Mouse (Mus musculus) midbrain, embryonic 15.5 days (tissue): ENCODE measurements at regions not wholly inside any gene's neighbourhood (a gene's known extent, or its start where the extent isn't known, plus 50 kb on each side); places are given as distances from the start of the nearest gene placed in this dataset.

Experiments
- ATAC-seq: fragments of 200-750 bp; cut with Nextera tagmentation; replicated peaks from 2 replicates; pipeline ENCODE4 v1.8.0; 2017; ENCODE audit warnings: moderate TSS enrichment
- H3K27ac ChIP-seq: fragments of 300-500 bp; sonication (generic); 2 replicates; pipeline ENCODE4 v1.5.1; 2015; ENCODE audit warnings: mild to moderate bottlenecking, inconsistent platforms
- H3K27me3 ChIP-seq: fragments of 300-500 bp; sonication (generic); replicated peaks from 2 replicates; pipeline ENCODE4 v1.6.1; 2015; ENCODE audit warnings: inconsistent platforms
- H3K36me3 ChIP-seq: fragments of 300-500 bp; sonication (generic); replicated peaks from 2 replicates; pipeline ENCODE4 v1.6.1; 2015; ENCODE audit warnings: inconsistent platforms
- H3K4me1 ChIP-seq: fragments of 300-500 bp; sonication (generic); 2 replicates; pipeline ENCODE4 v1.6.1; 2015; ENCODE audit warnings: inconsistent platforms
- H3K4me2 ChIP-seq: fragments of 300-500 bp; sonication (generic); 2 replicates; pipeline ENCODE4 v1.6.1; 2015; ENCODE audit warnings: inconsistent platforms, mild to moderate bottlenecking, moderate library complexity
- H3K4me3 ChIP-seq: fragments of 300-500 bp; sonication (generic); 2 replicates; pipeline ENCODE4 v1.5.1; 2015; ENCODE audit warnings: mild to moderate bottlenecking, inconsistent platforms
- H3K9ac ChIP-seq: fragments of 300-500 bp; sonication (generic); 2 replicates; pipeline ENCODE4 v1.6.1; 2015; ENCODE audit warnings: mild to moderate bottlenecking, inconsistent platforms
- H3K9me3 ChIP-seq: fragments of 300-500 bp; sonication (generic); 2 replicates; pipeline ENCODE4 v1.6.1; 2016; ENCODE audit warnings: inconsistent platforms
- WGBS: fragments of 180-500 bp; shearing (Covaris S2); methylation state at CpG from one replicate; pipeline ENCODE4 v1.1.7; 2015; ENCODE audit warnings: mixed read lengths; 5-methylcytosine and 5-hydroxymethylcytosine counted together

GRCm38 (mm10) chr3:115655020-115655419, 59.9 kb downstream of the S1pr1 start:
- no peak overlapping the region for H3K4me2 ChIP-seq
- no peaks in the 10 kb centered on the region for H3K9me3 ChIP-seq
- no peaks in the 10 kb centered on the region for H3K27me3 ChIP-seq
- no peaks in the 10 kb centered on the region for H3K36me3 ChIP-seq
- H3K4me1 ChIP-seq, result no peaks in the 10 kb centered on the region
- H3K9ac ChIP-seq, result no peak overlapping the region
- no peak overlapping the region for H3K4me3 ChIP-seq
- ATAC-seq, result no peak
- no peak overlapping the region for H3K27ac ChIP-seq

GRCm38 (mm10) chr3:115652236-115652635, 62.6 kb downstream of the S1pr1 start:
- H3K9ac ChIP-seq, result no peak overlapping the region
- no peaks in the 10 kb centered on the region for H3K4me1 ChIP-seq
- H3K36me3 ChIP-seq, result no peaks in the 10 kb centered on the region
- H3K27ac ChIP-seq, result no peak overlapping the region
- WGBS, result 85% methylated on average over 5 of the region's 5 CpGs
- no peak overlapping the region for H3K4me3 ChIP-seq
- H3K9me3 ChIP-seq, result no peaks in the 10 kb centered on the region
- ATAC-seq, result no peak
- H3K27me3 ChIP-seq, result no peaks in the 10 kb centered on the region
- no peak overlapping the region for H3K4me2 ChIP-seq

- no peaks in the 10 kb centered on the region for H3K9me3 ChIP-seq
- H3K4me2 ChIP-seq, result no peak overlapping the region
- no peak for ATAC-seq
- no peaks in the 10 kb centered on the region for H3K36me3 ChIP-seq
- H3K4me3 ChIP-seq, result no peak overlapping the region
- H3K27ac ChIP-seq, result no peak overlapping the region
- H3K4me1 ChIP-seq, result no peaks in the 10 kb centered on the region
- no peak overlapping the region for H3K9ac ChIP-seq
- WGBS, result 64% methylated on average over 3 of the region's 3 CpGs
- H3K27me3 ChIP-seq, result no peaks in the 10 kb centered on the region
These were observed 65.3 kb downstream of the S1pr1 start for GRCm38 (mm10) chr3:115649338-115650117.

GRCm38 (mm10) chr3:115646993-115647392, 67.9 kb downstream of the S1pr1 start:
- H3K27ac ChIP-seq, result no peak overlapping the region
- peaks cover 2% of the 10 kb centered on the region for H3K4me1 ChIP-seq
- H3K27me3 ChIP-seq, result no peaks in the 10 kb centered on the region
- H3K4me2 ChIP-seq, result no peak overlapping the region
- H3K9ac ChIP-seq, result no peak overlapping the region
- WGBS, result 77% methylated on average over 7 of the region's 7 CpGs
- no peak for ATAC-seq
- H3K36me3 ChIP-seq, result no peaks in the 10 kb centered on the region
- no peaks in the 10 kb centered on the region for H3K9me3 ChIP-seq
- no peak overlapping the region for H3K4me3 ChIP-seq

GRCm38 (mm10) chr3:115644307-115644706, 70.6 kb downstream of the S1pr1 start:
- Histone ChIP-seq H3K36me3 (no peaks in the 10 kb centered on the region), H3K4me3 (no peak overlapping the region), H3K27me3 (no peaks in the 10 kb centered on the region), H3K4me2 (no peak overlapping the region), H3K27ac (no peak overlapping the region), H3K9me3 (no peaks in the 10 kb centered on the region), H3K4me1 (peaks cover 8% of the 10 kb centered on the region), H3K9ac (no peak overlapping the region)
- ATAC-seq, result no peak
- WGBS, result 88% methylated on average over 5 of the region's 5 CpGs

- Histone ChIP-seq H3K27ac (0 out of 2 replicates have a peak overlapping the region, but pooled peaks have one; percentile 16), H3K9ac (0 out of 2 replicates have a peak overlapping the region, but pooled peaks have one; percentile 29), H3K4me2 (peak overlapping the region; percentile 53), H3K4me1 (peaks cover 8% of the 10 kb centered on the region), H3K27me3 (no peaks in the 10 kb centered on the region), H3K4me3 (peak overlapping the region; percentile 45), H3K9me3 (no peaks in the 10 kb centered on the region), H3K36me3 (no peaks in the 10 kb centered on the region)
- ATAC-seq, result peak; percentile 32
- WGBS, result 5% methylated on average over 11 of the region's 11 CpGs
These were observed 72.0 kb downstream of the S1pr1 start for GRCm38 (mm10) chr3:115642846-115643260.

GRCm38 (mm10) chr3:115642001-115642845, 72.6 kb downstream of the S1pr1 start:
- H3K27me3 ChIP-seq, result no peaks in the 10 kb centered on the region
- 6% methylated on average over 26 of the region's 26 CpGs for WGBS
- H3K36me3 ChIP-seq, result no peaks in the 10 kb centered on the region
- peak overlapping the region; percentile 53 for H3K4me2 ChIP-seq
- H3K4me3 ChIP-seq, result peak overlapping the region; percentile 45
- peak overlapping the region; percentile 16 for H3K27ac ChIP-seq
- no peaks in the 10 kb centered on the region for H3K9me3 ChIP-seq
- ATAC-seq, result peak; percentile 92
- H3K4me1 ChIP-seq, result peaks cover 8% of the 10 kb centered on the region
- H3K9ac ChIP-seq, result peak overlapping the region; percentile 29

GRCm38 (mm10) chr3:115641411-115641810, 73.5 kb downstream of the S1pr1 start:
- no peaks in the 10 kb centered on the region for H3K36me3 ChIP-seq
- peaks cover 8% of the 10 kb centered on the region for H3K4me1 ChIP-seq
- H3K4me3 ChIP-seq, result no peak overlapping the region
- H3K9me3 ChIP-seq, result no peaks in the 10 kb centered on the region
- peak overlapping the region; percentile 53; the same call in 1 of the 2 replicates for H3K4me2 ChIP-seq
- no peak for ATAC-seq
- 53% methylated on average over 6 of the region's 6 CpGs for WGBS
- no peaks in the 10 kb centered on the region for H3K27me3 ChIP-seq
- no peak overlapping the region for H3K9ac ChIP-seq
- H3K27ac ChIP-seq, result no peak overlapping the region

- no peaks in the 10 kb centered on the region for H3K9me3 ChIP-seq
- H3K36me3 ChIP-seq, result no peaks in the 10 kb centered on the region
- no peak overlapping the region for H3K4me3 ChIP-seq
- no peak overlapping the region for H3K27ac ChIP-seq
- 92% methylated on average over 4 of the region's 4 CpGs for WGBS
- no peaks in the 10 kb centered on the region for H3K27me3 ChIP-seq
- H3K9ac ChIP-seq, result no peak overlapping the region
- H3K4me2 ChIP-seq, result no peak overlapping the region
- no peak for ATAC-seq
- peaks cover 12% of the 10 kb centered on the region for H3K4me1 ChIP-seq
These were observed 79.4 kb downstream of the S1pr1 start for GRCm38 (mm10) chr3:115635487-115635886.

- Histone ChIP-seq H3K27me3 (no peaks in the 10 kb centered on the region), H3K27ac (no peak overlapping the region), H3K4me3 (no peak overlapping the region), H3K9ac (no peak overlapping the region), H3K4me1 (peaks cover 12% of the 10 kb centered on the region), H3K9me3 (no peaks in the 10 kb centered on the region), H3K4me2 (no peak overlapping the region), H3K36me3 (no peaks in the 10 kb centered on the region)
- no peak for ATAC-seq
- 96% methylated on average over 5 of the region's 5 CpGs for WGBS
These were observed 79.8 kb downstream of the S1pr1 start for GRCm38 (mm10) chr3:115635081-115635480.

- Histone ChIP-seq H3K4me3 (no peak overlapping the region), H3K36me3 (no peaks in the 10 kb centered on the region), H3K4me2 (no peak overlapping the region), H3K9me3 (no peaks in the 10 kb centered on the region), H3K27me3 (no peaks in the 10 kb centered on the region), H3K4me1 (peaks cover 12% of the 10 kb centered on the region), H3K9ac (no peak overlapping the region), H3K27ac (peak overlapping the region; percentile 40)
- WGBS, result 42% methylated on average over 4 of the region's 4 CpGs
- peak; percentile 38; the same call in 1 of the 2 replicates for ATAC-seq
These were observed 82.5 kb downstream of the S1pr1 start for GRCm38 (mm10) chr3:115632417-115632743.

GRCm38 (mm10) chr3:115631573-115632416, 83.1 kb downstream of the S1pr1 start:
- Histone ChIP-seq H3K9me3 (no peaks in the 10 kb centered on the region), H3K27me3 (no peaks in the 10 kb centered on the region), H3K4me2 (no peak overlapping the region), H3K9ac (no peak overlapping the region), H3K4me3 (no peak overlapping the region), H3K36me3 (no peaks in the 10 kb centered on the region), H3K27ac (peak overlapping the region; percentile 40; the same call in 1 of the 2 replicates), H3K4me1 (peaks cover 12% of the 10 kb centered on the region)
- WGBS, result 41% methylated on average over 17 of the region's 17 CpGs
- peak; percentile 79 for ATAC-seq
